Comparison of ENCODE assay signal across 17 mouse cellular contexts in genomic region chr2:173719115-173719514, GRCm38 (mm10). TPM values are rescaled to one million over a fixed set of nuclear protein-coding genes. Genes with fewer than 3 reads are reported as not detected.
"Had no signal": no experiment of that assay in that cellular context is flagged by ENCODE, and none has a peak within 500 bp of the region (broad histone marks: within the 10 kb centered on the region; RNA-seq: fewer than 3 reads in every experiment).

Gene 1700010B08Rik, plus strand, starts transcription at chr2:173719415.

RNA-seq across cellular contexts. Expression of gene 1700010B08Rik, which starts in this region (rescaled TPM):
- polyA plus RNA-seq: cortical plate, adult 2 months; embryonic facial prominence, embryonic 10.5 days; embryonic facial prominence, embryonic 11.5 days; embryonic facial prominence, embryonic 12.5 days; embryonic facial prominence, embryonic 13.5 days; embryonic facial prominence, embryonic 14.5 days; embryonic facial prominence, embryonic 15.5 days; erythroblast, embryonic 14.5 days; forebrain, embryonic 10.5 days; forebrain, embryonic 11.5 days; forebrain, embryonic 12.5 days; forebrain, embryonic 13.5 days; forebrain, embryonic 14.5 days; forebrain, embryonic 15.5 days; forebrain, embryonic 16.5 days; forebrain, postnatal 0 days; frontal cortex, adult 2 months had no signal
